Mouse (Mus musculus) testis, adult 2 months (tissue): ENCODE results near the gene Spata2. TPM values are rescaled to one million over a fixed set of nuclear protein-coding genes. Genes with fewer than 3 reads are reported as not detected.

Experiments used
- H3K27ac ChIP-seq: fragments of 200-500 bp; 2 replicates; pipeline ENCODE4 v1.5.1; 2012; ENCODE audit warnings: low read depth, low read length; ENCODE audit not compliant: control insufficient read depth, insufficient read depth
- H3K27me3 ChIP-seq: fragments of 200-500 bp; 2 replicates; pipeline ENCODE4 v1.6.1; 2012; ENCODE audit warnings: mild to moderate bottlenecking, low read length, moderate library complexity; ENCODE audit not compliant: control insufficient read depth, insufficient read depth
- H3K36me3 ChIP-seq: fragments of 200-500 bp; 2 replicates; pipeline ENCODE4 v1.6.1; 2012; ENCODE audit warnings: mild to moderate bottlenecking, low read length; ENCODE audit not compliant: control insufficient read depth, insufficient read depth
- H3K4me1 ChIP-seq: fragments of 200-500 bp; 2 replicates; pipeline ENCODE4 v1.6.1; 2012; ENCODE audit warnings: low read length; ENCODE audit not compliant: control insufficient read depth, insufficient read depth
- H3K4me3 ChIP-seq: fragments of 200-500 bp; 2 replicates; pipeline ENCODE4 v1.5.1; 2012; ENCODE audit warnings: low read depth, mild to moderate bottlenecking, low read length, moderate library complexity, mixed read lengths; ENCODE audit not compliant: control insufficient read depth
- CTCF ChIP-seq: fragments of 200-500 bp; IDR thresholded peaks from 2 replicates; pipeline ENCODE4 v1.5.1; 2012; ENCODE audit warnings: low read depth, mild to moderate bottlenecking, inconsistent platforms, low read length, moderate library complexity; ENCODE audit not compliant: control insufficient read depth, insufficient read depth, insufficient replicate concordance
- POLR2A ChIP-seq: fragments of 200-500 bp; IDR thresholded peaks from 2 replicates; pipeline ENCODE4 v1.6.1; 2012; ENCODE audit warnings: low read depth, mild to moderate bottlenecking, inconsistent platforms, low read length, moderate library complexity; ENCODE audit not compliant: control insufficient read depth
- polyA plus RNA-seq: library from polyadenylated mRNA; depleted of rRNA; stranded (reverse); fragments of >200 nt; gene quantifications from 2 replicates; pipeline ENCODE4 v1.2.3, GENCODE M21; 2012

Spata2 gene
- polyA plus RNA-seq, 1 experiment = 14.9 TPM

GRCm38 (mm10) chr2:167485501-167486377 is 6.9 kb downstream of the Spata2 start:
- Histone ChIP-seq H3K27me3 (no peaks in the 10 kb centered on the region), H3K4me1 (no peaks in the 10 kb centered on the region), H3K27ac (no peak overlapping the region), H3K4me3 (no peak overlapping the region), H3K36me3 (no peaks in the 10 kb centered on the region)
- TF ChIP-seq CTCF = no peak
- no peak for TF ChIP-seq POLR2A

- TF ChIP-seq POLR2A (no peak), CTCF (no peak)
- no peak overlapping the region for H3K27ac ChIP-seq
- H3K4me1 ChIP-seq = no peaks in the 10 kb centered on the region
- no peak overlapping the region for H3K4me3 ChIP-seq
- H3K27me3 ChIP-seq = no peaks in the 10 kb centered on the region
- no peaks in the 10 kb centered on the region for H3K36me3 ChIP-seq
Measured at GRCm38 (mm10) chr2:167484932-167485331, 7.8 kb downstream of the Spata2 start.

- Histone ChIP-seq H3K36me3 (no peaks in the 10 kb centered on the region), H3K27ac (no peak overlapping the region), H3K27me3 (no peaks in the 10 kb centered on the region), H3K4me1 (no peaks in the 10 kb centered on the region), H3K4me3 (no peak overlapping the region)
- no peak for TF ChIP-seq POLR2A
- TF ChIP-seq CTCF = no peak
Measured at GRCm38 (mm10) chr2:167483827-167484410, 8.8 kb downstream of the Spata2 start.

- H3K36me3 ChIP-seq = no peaks in the 10 kb centered on the region
- H3K4me1 ChIP-seq = no peaks in the 10 kb centered on the region
- no peak for TF ChIP-seq CTCF
- TF ChIP-seq POLR2A = no peak
- H3K27me3 ChIP-seq = no peaks in the 10 kb centered on the region
- H3K4me3 ChIP-seq = no peak overlapping the region
- no peak overlapping the region for H3K27ac ChIP-seq
Measured at GRCm38 (mm10) chr2:167483081-167483826, 9.4 kb downstream of the Spata2 start.

- Histone ChIP-seq H3K27ac (no peak overlapping the region), H3K4me1 (no peaks in the 10 kb centered on the region), H3K36me3 (no peaks in the 10 kb centered on the region), H3K4me3 (no peak overlapping the region), H3K27me3 (no peaks in the 10 kb centered on the region)
- TF ChIP-seq POLR2A (no peak), CTCF (no peak)
Measured at GRCm38 (mm10) chr2:167482681-167483080, 10.0 kb downstream of the Spata2 start.

- no peak for TF ChIP-seq CTCF
- TF ChIP-seq POLR2A = no peak
- Histone ChIP-seq H3K4me3 (no peak overlapping the region), H3K27ac (no peak overlapping the region), H3K36me3 (no peaks in the 10 kb centered on the region), H3K27me3 (no peaks in the 10 kb centered on the region), H3K4me1 (no peaks in the 10 kb centered on the region)
Measured at GRCm38 (mm10) chr2:167479501-167479900, 13.2 kb downstream of the Spata2 start.

GRCm38 (mm10) chr2:167478128-167478527 is 14.6 kb downstream of the Spata2 start:
- Histone ChIP-seq H3K27me3 (no peaks in the 10 kb centered on the region), H3K4me3 (no peak overlapping the region), H3K27ac (no peak overlapping the region), H3K36me3 (no peaks in the 10 kb centered on the region), H3K4me1 (no peaks in the 10 kb centered on the region)
- TF ChIP-seq CTCF = no peak
- no peak for TF ChIP-seq POLR2A
